10 mouse cellular contexts compared by ENCODE assay signal in the genomic region with DNA sequence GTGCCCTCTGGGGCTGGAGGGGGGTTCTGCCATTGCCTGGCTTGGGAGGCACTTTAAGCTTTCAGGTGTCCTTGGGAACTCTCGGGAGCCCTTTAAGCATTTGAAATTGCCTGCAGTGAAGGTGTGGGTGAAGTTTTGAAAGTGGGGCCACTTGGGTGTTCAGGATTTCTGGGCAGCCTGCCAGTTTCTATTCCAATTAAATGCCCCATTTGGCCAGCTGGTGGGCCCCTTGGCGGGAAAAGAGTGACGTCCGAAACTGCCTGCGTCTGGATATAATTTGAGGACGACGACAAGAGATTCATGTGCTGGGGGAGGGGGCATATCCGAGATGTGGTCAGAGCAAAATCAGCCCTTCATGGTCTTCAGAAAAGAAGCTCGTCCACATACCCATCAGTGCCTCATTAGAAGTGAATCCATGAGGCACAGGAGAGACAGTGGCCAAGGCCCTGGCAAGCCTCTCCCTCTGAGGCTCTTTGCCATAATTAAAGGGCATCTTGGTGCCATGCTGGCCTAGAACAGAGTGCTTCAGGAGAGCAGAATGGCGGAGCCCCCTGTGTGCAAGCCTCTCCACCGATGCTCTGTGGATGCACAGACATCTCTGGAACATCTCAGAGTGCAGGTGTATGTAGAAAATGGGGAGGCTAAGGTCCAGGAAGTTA. TPM values are rescaled to one million over a fixed set of nuclear protein-coding genes. Genes with fewer than 3 reads are reported as not detected.
DNase-seq lines count a peak whose midpoint lies in the region; ATAC-seq lines count a peak whose summit lies in the region.
"Had no signal": no experiment of that assay in that cellular context is flagged by ENCODE, and none has a peak within 500 bp of the region (broad histone marks: within the 10 kb centered on the region; RNA-seq: fewer than 3 reads in every experiment).

No protein-coding gene starts in this region.

- WGBS in heart, embryonic 10.5 days, result 68% methylated on average over 11 of the region's 11 CpGs
- 46% methylated on average over 11 of the region's 11 CpGs for WGBS in heart, embryonic 12.5 days
- 36% methylated on average over 11 of the region's 11 CpGs for WGBS in embryonic facial prominence, embryonic 14.5 days
- 16% methylated on average over 11 of the region's 11 CpGs for WGBS in limb, embryonic 13.5 days

- H3K4me1 ChIP-seq in heart, embryonic 10.5 days, result peaks cover 37% of the 10 kb centered on the region
- H3K4me1 ChIP-seq in heart, embryonic 12.5 days (replicated peaks), result peaks cover 22% of the 10 kb centered on the region
- peaks cover 35% of the 10 kb centered on the region for H3K4me1 ChIP-seq in embryonic facial prominence, embryonic 14.5 days (ENCODE audit: control insufficient read depth, insufficient read depth, low read length)
- H3K4me1 ChIP-seq in limb, embryonic 13.5 days, result peaks cover 44% of the 10 kb centered on the region
- H3K4me1 ChIP-seq: megakaryocyte, embryonic 14.5 days had no signal

- H3K4me3 ChIP-seq in heart, embryonic 10.5 days, result no peak overlapping the region
- no peak overlapping the region for H3K4me3 ChIP-seq in heart, embryonic 12.5 days
- H3K4me3 ChIP-seq in embryonic facial prominence, embryonic 14.5 days (ENCODE audit: low read depth, low read length), result no peak overlapping the region
- no peak overlapping the region for H3K4me3 ChIP-seq in limb, embryonic 13.5 days

- H3K4me2 ChIP-seq in heart, embryonic 12.5 days, result no peak overlapping the region
- H3K4me2 ChIP-seq in embryonic facial prominence, embryonic 14.5 days (ENCODE audit: low read depth, low read length), result no peak overlapping the region
- 0 out of 2 replicates have a peak overlapping the region, but pooled peaks have one; percentile 5 for H3K4me2 ChIP-seq in limb, embryonic 13.5 days (replicated peaks)

- ATAC-seq in heart, embryonic 12.5 days (ENCODE audit: insufficient number of reproducible peaks, low FRiP score), result no peak
- ATAC-seq in embryonic facial prominence, embryonic 14.5 days (ENCODE audit: low read depth), result no peak
- peak; percentile 34 for ATAC-seq in limb, embryonic 13.5 days (ENCODE audit: low FRiP score, low read depth)
- ATAC-seq in CD4-positive, CD25-positive, alpha-beta regulatory T cell, adult 4 months, result no peak

- no peak for DNase-seq in heart, embryonic 10.5 days (ENCODE audit: low spot score)
- peak; percentile 27 for DNase-seq in lung, postnatal 10 days
- DNase-seq in lung, postnatal 25 days (ENCODE audit: low spot score), result no peak
- DNase-seq in embryonic facial prominence, embryonic 14.5 days (ENCODE audit: low spot score), result peak; percentile 66
- no peak for DNase-seq in adrenal gland, postnatal 10 days
- DNase-seq: kidney, adult 18-20 months had no signal

- H3K27ac ChIP-seq in heart, embryonic 10.5 days, result 0 out of 2 replicates have a peak overlapping the region, but pooled peaks have one; percentile 22
- no peak overlapping the region for H3K27ac ChIP-seq in heart, embryonic 12.5 days (ENCODE audit: poor library complexity, severe bottlenecking)
- peak overlapping the region; percentile 57 for H3K27ac ChIP-seq in embryonic facial prominence, embryonic 14.5 days (replicated peaks; ENCODE audit: low read depth, low read length)
- H3K27ac ChIP-seq in limb, embryonic 13.5 days, result peak overlapping the region; percentile 88

- H3K9ac ChIP-seq in heart, embryonic 12.5 days, result no peak overlapping the region
- H3K9ac ChIP-seq in embryonic facial prominence, embryonic 14.5 days (ENCODE audit: low read depth, low read length), result no peak overlapping the region
- H3K9ac ChIP-seq in limb, embryonic 13.5 days, result no peak overlapping the region

- H3K27me3 ChIP-seq in heart, embryonic 10.5 days (ENCODE audit: insufficient read depth, poor library complexity, severe bottlenecking), result peaks cover 6% of the 10 kb centered on the region; the same call in 1 of the 2 replicates
- H3K27me3 ChIP-seq in heart, embryonic 12.5 days (replicated peaks), result no peaks in the 10 kb centered on the region
- H3K27me3 ChIP-seq in embryonic facial prominence, embryonic 14.5 days (replicated peaks; ENCODE audit: control insufficient read depth, insufficient read depth, low read length), result no peaks in the 10 kb centered on the region
- no peaks in the 10 kb centered on the region for H3K27me3 ChIP-seq in limb, embryonic 13.5 days

- H3K9me3 ChIP-seq in heart, embryonic 10.5 days, result no peaks in the 10 kb centered on the region
- no peaks in the 10 kb centered on the region for H3K9me3 ChIP-seq in heart, embryonic 12.5 days (replicated peaks)
- no peaks in the 10 kb centered on the region for H3K9me3 ChIP-seq in embryonic facial prominence, embryonic 14.5 days (ENCODE audit: control insufficient read depth, low read length)
- H3K9me3 ChIP-seq in limb, embryonic 13.5 days, result no peaks in the 10 kb centered on the region
- H3K9me3 ChIP-seq: megakaryocyte, embryonic 14.5 days had no signal

- H3K36me3 ChIP-seq in heart, embryonic 10.5 days, result no peaks in the 10 kb centered on the region
- H3K36me3 ChIP-seq in heart, embryonic 12.5 days, result no peaks in the 10 kb centered on the region
- H3K36me3 ChIP-seq in embryonic facial prominence, embryonic 14.5 days (ENCODE audit: control insufficient read depth, insufficient read depth, low read length), result no peaks in the 10 kb centered on the region
- no peaks in the 10 kb centered on the region for H3K36me3 ChIP-seq in limb, embryonic 13.5 days

RNA-seq across cellular contexts. Expression of a gene that starts 26.4 kb away (rescaled TPM):
- polyA plus RNA-seq in heart, embryonic 10.5 days (2016; fragmentation: Nextera tagmentation; extraction: Ambion mirVana), result 0.30 and 1.3 TPM in 2 replicates
- polyA plus RNA-seq in heart, embryonic 12.5 days (2016; fragmentation: Nextera tagmentation; extraction: Ambion mirVana), result 0.30 and 0.36 TPM in 2 replicates
- not detected in 2 replicates for polyA plus RNA-seq in embryonic facial prominence, embryonic 14.5 days (2014; fragmentation: Nextera tagmentation; extraction: Ambion mirVana)
- 0.60 TPM in 1 of 2 replicates, not detected in the other for polyA plus RNA-seq in limb, embryonic 13.5 days (2015; fragmentation: Nextera tagmentation; extraction: Ambion mirVana)
- under 1 TPM in 1 of 2 experiments, not detected in 1; 0.58 TPM for total RNA-seq in adrenal gland, postnatal 10 days (2021)
- polyA plus RNA-seq in CD4-positive, CD25-positive, alpha-beta regulatory T cell, adult 4 months (2017; shearing (Covaris generic)), result not detected

Comparison
In these comparisons a context has a peak if more than half of its experiments do, and no peak if none do; other contexts are left out.
1. DNase-seq: peak in lung, postnatal 10 days (single experiment) and embryonic facial prominence, embryonic 14.5 days (single experiment); none in heart, embryonic 10.5 days (single experiment), lung, postnatal 25 days (single experiment) and adrenal gland, postnatal 10 days (single experiment).